Mouse (Mus musculus): Measurements from ENCODE around the gene Gm11437. TPM values are rescaled to one million over a fixed set of nuclear protein-coding genes. Genes with fewer than 3 reads are reported as not detected.

Gm11437 gene
- polyA plus RNA-seq, 1 experiment from 2014 or later = not detected

- Histone ChIP-seq H3K9me3 (ENCODE audit: control insufficient read depth, low read length) (no peaks in the 10 kb centered on the region), H3K27ac (no peak overlapping the region), H3K36me3 (replicated peaks; ENCODE audit: control insufficient read depth, insufficient read depth) (peaks cover 83% of the 10 kb centered on the region), H3K4me2 (replicated peaks) (no peak overlapping the region), H3K4me1 (replicated peaks; ENCODE audit: control insufficient read depth, insufficient read depth, low read length) (no peaks in the 10 kb centered on the region), H3K4me3 (replicated peaks; ENCODE audit: low read length) (no peak overlapping the region), H3K9ac (no peak overlapping the region), H3K27me3 (ENCODE audit: control insufficient read depth, insufficient read depth, low read length) (no peaks in the 10 kb centered on the region)
- no peak for ATAC-seq (ENCODE audit: low FRiP score)
- no peak for DNase-seq (ENCODE audit: low spot score)
- WGBS = 75% methylated on average over 12 of the region's 12 CpGs
Observed at GRCm38 (mm10) chr11:84121051-84121956, 46.0 kb downstream of the Gm11437 start.

- Histone ChIP-seq H3K27ac (no peak overlapping the region), H3K36me3 (replicated peaks; ENCODE audit: control insufficient read depth, insufficient read depth) (peaks cover 76% of the 10 kb centered on the region), H3K4me1 (replicated peaks; ENCODE audit: control insufficient read depth, insufficient read depth, low read length) (no peaks in the 10 kb centered on the region), H3K9ac (no peak overlapping the region), H3K9me3 (ENCODE audit: control insufficient read depth, low read length) (no peaks in the 10 kb centered on the region), H3K4me2 (replicated peaks) (no peak overlapping the region), H3K4me3 (replicated peaks; ENCODE audit: low read length) (no peak overlapping the region), H3K27me3 (ENCODE audit: control insufficient read depth, insufficient read depth, low read length) (no peaks in the 10 kb centered on the region)
- ATAC-seq (ENCODE audit: low FRiP score) = no peak
- DNase-seq (ENCODE audit: low spot score) = no peak
- WGBS = 86% methylated on average over 4 of the region's 4 CpGs
Observed at GRCm38 (mm10) chr11:84117431-84117830, 49.8 kb downstream of the Gm11437 start.

GRCm38 (mm10) chr11:84116221-84116620 lies 51.1 kb downstream of the Gm11437 start:
- Histone ChIP-seq H3K9me3 (ENCODE audit: control insufficient read depth, low read length) (no peaks in the 10 kb centered on the region), H3K4me3 (replicated peaks; ENCODE audit: low read length) (no peak overlapping the region), H3K4me1 (replicated peaks; ENCODE audit: control insufficient read depth, insufficient read depth, low read length) (no peaks in the 10 kb centered on the region), H3K9ac (no peak overlapping the region), H3K4me2 (replicated peaks) (no peak overlapping the region), H3K36me3 (replicated peaks; ENCODE audit: control insufficient read depth, insufficient read depth) (peaks cover 71% of the 10 kb centered on the region), H3K27ac (no peak overlapping the region), H3K27me3 (ENCODE audit: control insufficient read depth, insufficient read depth, low read length) (no peaks in the 10 kb centered on the region)
- ATAC-seq (ENCODE audit: low FRiP score) (no peak), DNase-seq (ENCODE audit: low spot score) (no peak)
- WGBS = 70% methylated on average over 2 of the region's 2 CpGs

GRCm38 (mm10) chr11:84115646-84116045 lies 51.6 kb downstream of the Gm11437 start:
- Histone ChIP-seq H3K9me3 (ENCODE audit: control insufficient read depth, low read length) (no peaks in the 10 kb centered on the region), H3K27ac (no peak overlapping the region), H3K27me3 (ENCODE audit: control insufficient read depth, insufficient read depth, low read length) (no peaks in the 10 kb centered on the region), H3K9ac (no peak overlapping the region), H3K4me2 (replicated peaks) (no peak overlapping the region), H3K4me3 (replicated peaks; ENCODE audit: low read length) (no peak overlapping the region), H3K36me3 (replicated peaks; ENCODE audit: control insufficient read depth, insufficient read depth) (peaks cover 70% of the 10 kb centered on the region), H3K4me1 (replicated peaks; ENCODE audit: control insufficient read depth, insufficient read depth, low read length) (no peaks in the 10 kb centered on the region)
- no peak for ATAC-seq (ENCODE audit: low FRiP score)
- no peak for DNase-seq (ENCODE audit: low spot score)
- 87% methylated on average over 9 of the region's 9 CpGs for WGBS

- Histone ChIP-seq H3K4me1 (replicated peaks; ENCODE audit: control insufficient read depth, insufficient read depth, low read length) (no peaks in the 10 kb centered on the region), H3K36me3 (replicated peaks; ENCODE audit: control insufficient read depth, insufficient read depth) (peaks cover 71% of the 10 kb centered on the region), H3K9ac (no peak overlapping the region), H3K9me3 (ENCODE audit: control insufficient read depth, low read length) (no peaks in the 10 kb centered on the region), H3K27me3 (ENCODE audit: control insufficient read depth, insufficient read depth, low read length) (no peaks in the 10 kb centered on the region), H3K4me2 (replicated peaks) (no peak overlapping the region), H3K27ac (no peak overlapping the region), H3K4me3 (replicated peaks; ENCODE audit: low read length) (no peak overlapping the region)
- WGBS = 94% methylated on average over 5 of the region's 5 CpGs
- DNase-seq (ENCODE audit: low spot score) = no peak
- ATAC-seq (ENCODE audit: low FRiP score) = no peak
Observed at GRCm38 (mm10) chr11:84113623-84114022, 53.7 kb downstream of the Gm11437 start.

GRCm38 (mm10) chr11:84107137-84107536 lies 60.1 kb downstream of the Gm11437 start:
- Histone ChIP-seq H3K36me3 (replicated peaks; ENCODE audit: control insufficient read depth, insufficient read depth) (peaks cover 90% of the 10 kb centered on the region), H3K4me3 (replicated peaks; ENCODE audit: low read length) (no peak overlapping the region), H3K27me3 (ENCODE audit: control insufficient read depth, insufficient read depth, low read length) (no peaks in the 10 kb centered on the region), H3K27ac (no peak overlapping the region), H3K9ac (no peak overlapping the region), H3K4me1 (replicated peaks; ENCODE audit: control insufficient read depth, insufficient read depth, low read length) (no peaks in the 10 kb centered on the region), H3K9me3 (ENCODE audit: control insufficient read depth, low read length) (no peaks in the 10 kb centered on the region), H3K4me2 (replicated peaks) (no peak overlapping the region)
- no peak for ATAC-seq (ENCODE audit: low FRiP score)
- no peak for DNase-seq (ENCODE audit: low spot score)
- 77% methylated on average over 2 of the region's 2 CpGs for WGBS

- Histone ChIP-seq H3K27me3 (ENCODE audit: control insufficient read depth, insufficient read depth, low read length) (no peaks in the 10 kb centered on the region), H3K4me3 (replicated peaks; ENCODE audit: low read length) (no peak overlapping the region), H3K36me3 (replicated peaks; ENCODE audit: control insufficient read depth, insufficient read depth) (peaks cover 95% of the 10 kb centered on the region), H3K27ac (no peak overlapping the region), H3K9me3 (ENCODE audit: control insufficient read depth, low read length) (no peaks in the 10 kb centered on the region), H3K9ac (no peak overlapping the region), H3K4me2 (replicated peaks) (no peak overlapping the region), H3K4me1 (replicated peaks; ENCODE audit: control insufficient read depth, insufficient read depth, low read length) (no peaks in the 10 kb centered on the region)
- WGBS = 90% methylated on average over 6 of the region's 6 CpGs
- no peak for ATAC-seq (ENCODE audit: low FRiP score)
- no peak for DNase-seq (ENCODE audit: low spot score)
Observed at GRCm38 (mm10) chr11:84104036-84104435, 63.2 kb downstream of the Gm11437 start.

- peak; percentile 36 for DNase-seq (ENCODE audit: low spot score)
- Histone ChIP-seq H3K9me3 (ENCODE audit: control insufficient read depth, low read length) (no peaks in the 10 kb centered on the region), H3K4me2 (replicated peaks) (no peak overlapping the region), H3K27ac (no peak overlapping the region), H3K4me3 (replicated peaks; ENCODE audit: low read length) (no peak overlapping the region), H3K9ac (no peak overlapping the region), H3K27me3 (ENCODE audit: control insufficient read depth, insufficient read depth, low read length) (no peaks in the 10 kb centered on the region), H3K4me1 (replicated peaks; ENCODE audit: control insufficient read depth, insufficient read depth, low read length) (no peaks in the 10 kb centered on the region), H3K36me3 (replicated peaks; ENCODE audit: control insufficient read depth, insufficient read depth) (peaks cover 85% of the 10 kb centered on the region)
- ATAC-seq (ENCODE audit: low FRiP score) = no peak
Observed at GRCm38 (mm10) chr11:84101182-84101581, 66.1 kb downstream of the Gm11437 start.

Measured in hindbrain, embryonic 14.5 days (tissue).